Mouse (Mus musculus) midbrain, embryonic 12.5 days (tissue): ENCODE results near the gene Parp6. TPM values are rescaled to one million over a fixed set of nuclear protein-coding genes. Genes with fewer than 3 reads are reported as not detected.
A peak's percentile ranks its signal among the peaks of the same experiment; 100 is the strongest.

ENCODE experiments used
- ATAC-seq: fragments of 200-750 bp; cut with Nextera tagmentation; 2 replicates; pipeline ENCODE4 v1.8.0; 2017; ENCODE audit warnings: low read depth, moderate TSS enrichment, moderate library complexity; ENCODE audit not compliant: low FRiP score
- H3K27ac ChIP-seq: fragments of 300-500 bp; sonication (generic); replicated peaks from 2 replicates; pipeline ENCODE4 v1.5.1; 2016; ENCODE audit warnings: mild to moderate bottlenecking
- H3K27me3 ChIP-seq: fragments of 300-500 bp; sonication (generic); 2 replicates; pipeline ENCODE4 v1.6.1; 2016; ENCODE audit warnings: mild to moderate bottlenecking
- H3K36me3 ChIP-seq: fragments of 300-500 bp; sonication (generic); 2 replicates; pipeline ENCODE4 v1.6.1; 2016
- H3K4me1 ChIP-seq: fragments of 300-500 bp; sonication (generic); 2 replicates; pipeline ENCODE4 v1.6.1; 2016
- H3K4me2 ChIP-seq: fragments of 300-500 bp; sonication (generic); replicated peaks from 2 replicates; pipeline ENCODE4 v1.6.1; 2016; ENCODE audit warnings: mild to moderate bottlenecking, moderate library complexity
- H3K4me3 ChIP-seq: fragments of 300-500 bp; sonication (generic); 2 replicates; pipeline ENCODE4 v1.5.1; 2016; ENCODE audit warnings: mild to moderate bottlenecking
- H3K9ac ChIP-seq: fragments of 300-500 bp; sonication (generic); replicated peaks from 2 replicates; pipeline ENCODE4 v1.6.1; 2016; ENCODE audit warnings: mild to moderate bottlenecking, moderate library complexity
- H3K9me3 ChIP-seq: fragments of 300-500 bp; sonication (generic); 2 replicates; pipeline ENCODE4 v1.6.1; 2016; ENCODE audit warnings: mild to moderate bottlenecking
- WGBS: fragments of 180-500 bp; shearing (Covaris S2); methylation state at CpG from one replicate; pipeline ENCODE4 v1.1.7; 2016; 5-methylcytosine and 5-hydroxymethylcytosine counted together
- polyA plus RNA-seq: library from polyadenylated mRNA; unstranded; fragments of >200 nt; fragmentation: Nextera tagmentation; extraction: Ambion mirVana; gene quantifications from 2 replicates; pipeline ENCODE4 v1.2.1, GENCODE M21; 2016

The Parp6 gene
- polyA plus RNA-seq = 117 and 126 TPM in 2 replicates

GRCm38 (mm10) chr9:59616622-59617306 lies at the start of gene Parp6:
Gene Parp6 (plus strand): TSS chr9:59617284.
- peak within 1 kb of the TSS; percentile 65 for H3K4me2 ChIP-seq
- no peaks in the 10 kb centered on the region for H3K27me3 ChIP-seq
- H3K9me3 ChIP-seq = no peaks in the 10 kb centered on the region
- H3K4me1 ChIP-seq = peaks cover 19% of the 10 kb centered on the region
- H3K9ac ChIP-seq = peak within 1 kb of the TSS; percentile 77
- WGBS = 1% methylated on average over 33 of the region's 36 CpGs
- H3K27ac ChIP-seq = peak within 1 kb of the TSS; percentile 88
- peak within 1 kb of the TSS; percentile 67 for H3K4me3 ChIP-seq
- ATAC-seq = peak; percentile 99
- no peaks in the 10 kb centered on the region for H3K36me3 ChIP-seq

GRCm38 (mm10) chr9:59571852-59572251 lies 45.2 kb upstream of the Parp6 start:
- no peaks in the 10 kb centered on the region for H3K36me3 ChIP-seq
- WGBS = 85% methylated on average over 2 of the region's 2 CpGs
- peaks cover 14% of the 10 kb centered on the region for H3K27me3 ChIP-seq
- H3K27ac ChIP-seq = no peak overlapping the region
- no peaks in the 10 kb centered on the region for H3K9me3 ChIP-seq
- no peak overlapping the region for H3K4me2 ChIP-seq
- no peak for ATAC-seq
- no peaks in the 10 kb centered on the region for H3K4me1 ChIP-seq
- H3K9ac ChIP-seq = no peak overlapping the region
- H3K4me3 ChIP-seq = no peak overlapping the region

GRCm38 (mm10) chr9:59577401-59577800 lies 39.7 kb upstream of the Parp6 start:
- Histone ChIP-seq H3K27ac (peak overlapping the region; percentile 52), H3K9ac (peak overlapping the region; percentile 59; the same call in 1 of the 2 replicates), H3K4me3 (peak overlapping the region; percentile 54), H3K27me3 (peaks cover 50% of the 10 kb centered on the region), H3K36me3 (no peaks in the 10 kb centered on the region), H3K4me2 (peak overlapping the region; percentile 71), H3K4me1 (peaks cover 13% of the 10 kb centered on the region), H3K9me3 (no peaks in the 10 kb centered on the region)
- WGBS = 15% methylated on average over 13 of the region's 13 CpGs
- ATAC-seq = no peak

GRCm38 (mm10) chr9:59577844-59578504 lies 39.1 kb upstream of the Parp6 start, which contains the start of gene Celf6:
Gene Celf6 (plus strand): TSS chr9:59577917.
- Histone ChIP-seq H3K9me3 (no peaks in the 10 kb centered on the region), H3K4me1 (peaks cover 13% of the 10 kb centered on the region), H3K4me3 (peak within 1 kb of the TSS; percentile 54), H3K27ac (peak within 1 kb of the TSS; percentile 64), H3K27me3 (peaks cover 51% of the 10 kb centered on the region), H3K36me3 (no peaks in the 10 kb centered on the region), H3K4me2 (peak within 1 kb of the TSS; percentile 71), H3K9ac (peak within 1 kb of the TSS; percentile 59)
- ATAC-seq = peak; percentile 97
- under 1% methylated on average over 58 of the region's 61 CpGs for WGBS

GRCm38 (mm10) chr9:59578505-59578867 lies 38.6 kb upstream of the Parp6 start:
- 0% methylated on average over 20 of the region's 20 CpGs for WGBS
- H3K27ac ChIP-seq = peak overlapping the region; percentile 64
- H3K9me3 ChIP-seq = no peaks in the 10 kb centered on the region
- peaks cover 13% of the 10 kb centered on the region for H3K4me1 ChIP-seq
- H3K4me3 ChIP-seq = peak overlapping the region; percentile 54
- peak; percentile 68 for ATAC-seq
- peaks cover 51% of the 10 kb centered on the region for H3K27me3 ChIP-seq
- peak overlapping the region; percentile 71 for H3K4me2 ChIP-seq
- peak overlapping the region; percentile 59 for H3K9ac ChIP-seq
- no peaks in the 10 kb centered on the region for H3K36me3 ChIP-seq

- WGBS = 6% methylated on average over 13 of the region's 13 CpGs
- peaks cover 60% of the 10 kb centered on the region for H3K27me3 ChIP-seq
- no peak overlapping the region for H3K27ac ChIP-seq
- peak overlapping the region; percentile 41 for H3K4me2 ChIP-seq
- peak overlapping the region; percentile 10; the same call in 1 of the 2 replicates for H3K4me3 ChIP-seq
- no peak for ATAC-seq
- 0 out of 2 replicates have a peak overlapping the region, but pooled peaks have one; percentile 37 for H3K9ac ChIP-seq
- no peaks in the 10 kb centered on the region for H3K36me3 ChIP-seq
- peaks cover 25% of the 10 kb centered on the region for H3K4me1 ChIP-seq
- H3K9me3 ChIP-seq = no peaks in the 10 kb centered on the region
Observed at GRCm38 (mm10) chr9:59584871-59585308, 32.2 kb upstream of the Parp6 start.

GRCm38 (mm10) chr9:59588252-59588651 lies 28.8 kb upstream of the Parp6 start:
- Histone ChIP-seq H3K27ac (peak overlapping the region; percentile 54), H3K27me3 (peaks cover 49% of the 10 kb centered on the region), H3K4me1 (peaks cover 25% of the 10 kb centered on the region), H3K4me2 (no peak overlapping the region; the same call in 1 of the 2 replicates), H3K4me3 (no peak overlapping the region), H3K9me3 (no peaks in the 10 kb centered on the region), H3K36me3 (no peaks in the 10 kb centered on the region), H3K9ac (no peak overlapping the region)
- ATAC-seq = no peak
- 46% methylated on average over 5 of the region's 5 CpGs for WGBS

- H3K4me3 ChIP-seq = no peak overlapping the region
- no peaks in the 10 kb centered on the region for H3K36me3 ChIP-seq
- peak overlapping the region; percentile 54 for H3K27ac ChIP-seq
- H3K9me3 ChIP-seq = no peaks in the 10 kb centered on the region
- H3K4me2 ChIP-seq = peak overlapping the region; percentile 42
- peaks cover 25% of the 10 kb centered on the region for H3K4me1 ChIP-seq
- H3K9ac ChIP-seq = no peak overlapping the region
- 24% methylated on average over 12 of the region's 12 CpGs for WGBS
- H3K27me3 ChIP-seq = peaks cover 48% of the 10 kb centered on the region
- peak; percentile 89 for ATAC-seq
Observed at GRCm38 (mm10) chr9:59588710-59589671, 28.1 kb upstream of the Parp6 start.

GRCm38 (mm10) chr9:59589703-59590439 lies 27.2 kb upstream of the Parp6 start:
- 84% methylated on average over 10 of the region's 10 CpGs for WGBS
- Histone ChIP-seq H3K4me2 (peak overlapping the region; percentile 42), H3K27me3 (peaks cover 44% of the 10 kb centered on the region), H3K9ac (no peak overlapping the region), H3K4me3 (no peak overlapping the region), H3K4me1 (peaks cover 25% of the 10 kb centered on the region), H3K9me3 (no peaks in the 10 kb centered on the region), H3K27ac (no peak overlapping the region), H3K36me3 (no peaks in the 10 kb centered on the region)
- no peak for ATAC-seq

- WGBS = 85% methylated on average over 8 of the region's 8 CpGs
Observed at GRCm38 (mm10) chr9:59601661-59602060, 15.4 kb upstream of the Parp6 start.

GRCm38 (mm10) chr9:59605967-59606366 lies 11.1 kb upstream of the Parp6 start:
- no peaks in the 10 kb centered on the region for H3K9me3 ChIP-seq
- H3K4me1 ChIP-seq = no peaks in the 10 kb centered on the region
- H3K4me3 ChIP-seq = no peak overlapping the region
- H3K36me3 ChIP-seq = no peaks in the 10 kb centered on the region
- H3K4me2 ChIP-seq = no peak overlapping the region
- H3K27me3 ChIP-seq = peaks cover 14% of the 10 kb centered on the region
- WGBS = 61% methylated on average over 6 of the region's 6 CpGs
- no peak overlapping the region for H3K9ac ChIP-seq
- no peak overlapping the region for H3K27ac ChIP-seq
- no peak for ATAC-seq

More at GRCm38 (mm10) chr9:59601661-59602060, 15.4 kb upstream of the Parp6 start:
- H3K27me3 ChIP-seq = peaks cover 14% of the 10 kb centered on the region
- H3K36me3 ChIP-seq = no peaks in the 10 kb centered on the region
- no peak for ATAC-seq
- no peak overlapping the region for H3K27ac ChIP-seq
- H3K4me1 ChIP-seq = no peaks in the 10 kb centered on the region
- H3K4me2 ChIP-seq = no peak overlapping the region
- no peak overlapping the region for H3K9ac ChIP-seq
- no peak overlapping the region for H3K4me3 ChIP-seq
- H3K9me3 ChIP-seq = no peaks in the 10 kb centered on the region
